Mouse (Mus musculus) natural killer cell, adult 2 months (primary cell): Measurements from ENCODE around the gene Sdc4.
A peak's percentile ranks its signal among the peaks of the same experiment; 100 is the strongest.

Experiments used
- DNase-seq, 2 experiments: peaks; one replicate each; pipeline ENCODE4 v3.0.0; 2022; ENCODE audit warnings: low spot score in 2 of 2

The Sdc4 gene

GRCm38 (mm10) chr2:164443460-164444000 is at the start of gene Sdc4:
TSS of gene Sdc4 (minus strand) at chr2:164443887.
- no peak for DNase-seq

- no peak for DNase-seq
Measured at GRCm38 (mm10) chr2:164487812-164488211, 44.1 kb upstream of the Sdc4 start.

- no peak for DNase-seq
Measured at GRCm38 (mm10) chr2:164487115-164487527, 43.4 kb upstream of the Sdc4 start.

GRCm38 (mm10) chr2:164486258-164487114 is 42.8 kb upstream of the Sdc4 start:
- peak; percentile 11 to 32 for DNase-seq

GRCm38 (mm10) chr2:164485681-164486257 is 42.1 kb upstream of the Sdc4 start, which contains the start of gene Dbndd2:
TSS of gene Dbndd2 (plus strand) at chr2:164486106.
- DNase-seq: no peak

- no peak for DNase-seq
Measured at GRCm38 (mm10) chr2:164473624-164474023, 29.9 kb upstream of the Sdc4 start, which contains the start of gene Trp53tg5. TSS of gene Trp53tg5 (minus strand) at chr2:164473724.

GRCm38 (mm10) chr2:164470254-164470653 is 26.6 kb upstream of the Sdc4 start:
- peak; percentile 34 to 57 for DNase-seq

GRCm38 (mm10) chr2:164466787-164467186 is 23.1 kb upstream of the Sdc4 start:
- no peak for DNase-seq

GRCm38 (mm10) chr2:164465161-164465560 is 21.5 kb upstream of the Sdc4 start:
- DNase-seq: no peak

GRCm38 (mm10) chr2:164460745-164461551 is 17.3 kb upstream of the Sdc4 start, which contains the start of gene Gm20458:
TSS of gene Gm20458 (plus strand) at chr2:164460967.
- DNase-seq: peak; percentile 95

- no peak for DNase-seq
Measured at GRCm38 (mm10) chr2:164458535-164458934, 14.8 kb upstream of the Sdc4 start.

GRCm38 (mm10) chr2:164457942-164458341 is 14.3 kb upstream of the Sdc4 start:
- DNase-seq: no peak

GRCm38 (mm10) chr2:164456864-164457300 is 13.2 kb upstream of the Sdc4 start, which contains the start of gene Sys1:
TSS of gene Sys1 (plus strand) at chr2:164456964.
- peak; percentile 21 to 44 for DNase-seq

- DNase-seq: no peak
Measured at GRCm38 (mm10) chr2:164456413-164456812, 12.7 kb upstream of the Sdc4 start.

- DNase-seq: no peak
Measured at GRCm38 (mm10) chr2:164455421-164456190, 11.9 kb upstream of the Sdc4 start.

GRCm38 (mm10) chr2:164454846-164455245 is 11.2 kb upstream of the Sdc4 start:
- no peak for DNase-seq

- DNase-seq: no peak
Measured at GRCm38 (mm10) chr2:164453887-164454500, 10.3 kb upstream of the Sdc4 start.

- DNase-seq: no peak
Measured at GRCm38 (mm10) chr2:164453047-164453757, 9.5 kb upstream of the Sdc4 start.

GRCm38 (mm10) chr2:164452000-164452676 is 8.5 kb upstream of the Sdc4 start:
- no peak for DNase-seq
